Mouse (Mus musculus) adipocyte (in vitro differentiated cells): Measurements from ENCODE around the gene Pcdh15.

Experiments
- DNase-seq: peaks from one replicate; pipeline ENCODE4 v3.0.0-alpha.2; 2016; ENCODE audit warnings: low spot score

Pcdh15 gene

GRCm38 (mm10) chr10:73821657-73822583 lies 722.8 kb downstream of the Pcdh15 start:
- DNase-seq: no peak

- no peak for DNase-seq
These were observed 724.1 kb downstream of the Pcdh15 start for GRCm38 (mm10) chr10:73823214-73823613.

- no peak for DNase-seq
These were observed 727.2 kb downstream of the Pcdh15 start for GRCm38 (mm10) chr10:73826354-73826753.

- no peak for DNase-seq
These were observed 729.6 kb downstream of the Pcdh15 start for GRCm38 (mm10) chr10:73828781-73829180.

- no peak for DNase-seq
These were observed 745.9 kb downstream of the Pcdh15 start for GRCm38 (mm10) chr10:73844998-73845397.

GRCm38 (mm10) chr10:73862181-73862580 lies 763.0 kb downstream of the Pcdh15 start:
- no peak for DNase-seq

- DNase-seq: no peak
These were observed 779.0 kb downstream of the Pcdh15 start for GRCm38 (mm10) chr10:73878055-73878728.

- no peak for DNase-seq
These were observed 779.6 kb downstream of the Pcdh15 start for GRCm38 (mm10) chr10:73878729-73879067.

GRCm38 (mm10) chr10:73887771-73888170 lies 788.6 kb downstream of the Pcdh15 start:
- no peak for DNase-seq

- no peak for DNase-seq
These were observed 793.1 kb downstream of the Pcdh15 start for GRCm38 (mm10) chr10:73892251-73892650.

GRCm38 (mm10) chr10:73896086-73896607 lies 797.0 kb downstream of the Pcdh15 start:
- no peak for DNase-seq

GRCm38 (mm10) chr10:73899165-73899564 lies 800.0 kb downstream of the Pcdh15 start:
- DNase-seq: no peak

- no peak for DNase-seq
These were observed 808.5 kb downstream of the Pcdh15 start for GRCm38 (mm10) chr10:73907626-73908025.

- DNase-seq: no peak
These were observed 809.4 kb downstream of the Pcdh15 start for GRCm38 (mm10) chr10:73908568-73908967.

- no peak for DNase-seq
These were observed 816.0 kb downstream of the Pcdh15 start for GRCm38 (mm10) chr10:73915170-73915569.

- peak; percentile 5 for DNase-seq
These were observed 822.4 kb downstream of the Pcdh15 start for GRCm38 (mm10) chr10:73921579-73921978.

GRCm38 (mm10) chr10:73928672-73929071 lies 829.5 kb downstream of the Pcdh15 start:
- DNase-seq: no peak

GRCm38 (mm10) chr10:73929718-73930117 lies 830.6 kb downstream of the Pcdh15 start:
- no peak for DNase-seq

GRCm38 (mm10) chr10:73931185-73931584 lies 832.0 kb downstream of the Pcdh15 start:
- no peak for DNase-seq

GRCm38 (mm10) chr10:73931996-73932679 lies 833.0 kb downstream of the Pcdh15 start:
- no peak for DNase-seq

- DNase-seq: no peak
These were observed 837.0 kb downstream of the Pcdh15 start for GRCm38 (mm10) chr10:73936121-73936520.

- no peak for DNase-seq
These were observed 839.8 kb downstream of the Pcdh15 start for GRCm38 (mm10) chr10:73938989-73939388.
